Mouse (Mus musculus): ENCODE data around the gene Tra2a.

Tra2a gene

GRCm38 (mm10) chr6:49228126-49228679 lies 35.6 kb downstream of the Tra2a start:
- DNase-seq: peak; percentile 45 to 76

- peak in 1 of 2 experiments; percentile 38 for DNase-seq
Observed at GRCm38 (mm10) chr6:49227184-49227735, 36.6 kb downstream of the Tra2a start.

- DNase-seq: no peak
Observed at GRCm38 (mm10) chr6:49225728-49226123, 38.1 kb downstream of the Tra2a start.

- DNase-seq: no peak
Observed at GRCm38 (mm10) chr6:49224923-49225727, 38.7 kb downstream of the Tra2a start.

GRCm38 (mm10) chr6:49221906-49222305 lies 41.9 kb downstream of the Tra2a start:
- no peak for DNase-seq

- DNase-seq: no peak
Observed at GRCm38 (mm10) chr6:49219920-49220604, 43.8 kb downstream of the Tra2a start.

- no peak for DNase-seq
Observed at GRCm38 (mm10) chr6:49219001-49219560, 44.8 kb downstream of the Tra2a start.

GRCm38 (mm10) chr6:49218275-49218802 lies 45.5 kb downstream of the Tra2a start:
- no peak for DNase-seq

GRCm38 (mm10) chr6:49217581-49218274 lies 46.1 kb downstream of the Tra2a start:
- DNase-seq: peak in 1 of 2 experiments; percentile 56

- no peak for DNase-seq
Observed at GRCm38 (mm10) chr6:49216811-49217542, 46.9 kb downstream of the Tra2a start.

GRCm38 (mm10) chr6:49215748-49216585 lies 47.9 kb downstream of the Tra2a start:
- no peak for DNase-seq

GRCm38 (mm10) chr6:49214928-49215747 lies 48.7 kb downstream of the Tra2a start, which contains the start of gene Igf2bp3:
Igf2bp3 (minus strand) TSS chr6:49214957.
- DNase-seq: peak in 1 of 2 experiments; percentile 48

GRCm38 (mm10) chr6:49214086-49214927 lies 49.5 kb downstream of the Tra2a start:
- DNase-seq: peak in 1 of 2 experiments; percentile 46

GRCm38 (mm10) chr6:49213581-49214085 lies 50.2 kb downstream of the Tra2a start:
- peak in 1 of 2 experiments; percentile 29 for DNase-seq

- DNase-seq: no peak
Observed at GRCm38 (mm10) chr6:49212931-49213580, 50.8 kb downstream of the Tra2a start.

- DNase-seq: no peak
Observed at GRCm38 (mm10) chr6:49212141-49212540, 51.7 kb downstream of the Tra2a start.

- no peak for DNase-seq
Observed at GRCm38 (mm10) chr6:49211596-49211995, 52.2 kb downstream of the Tra2a start.

Measured in kidney, postnatal 36 days (tissue).